Mouse (Mus musculus) embryonic facial prominence, embryonic 11.5 days (tissue): ENCODE measurements around the gene Dbi. TPM values are rescaled to one million over a fixed set of nuclear protein-coding genes. Genes with fewer than 3 reads are reported as not detected.
"Not testable (repeated sequence)": the region's sequence is repeated elsewhere in the genome, so short reads cannot be mapped to it uniquely, and the experiment has no call there.

Source experiments
- ATAC-seq: fragments of 200-750 bp; cut with Nextera tagmentation; replicated peaks from 2 replicates; pipeline ENCODE4 v1.8.0; 2017; ENCODE audit warnings: low read depth; ENCODE audit not compliant: insufficient number of reproducible peaks, low FRiP score, low TSS enrichment
- DNase-seq: peaks from one replicate; pipeline ENCODE4 v3.0.0-alpha.2; 2015; ENCODE audit warnings: low spot score
- H3K27ac ChIP-seq: fragments of 300-500 bp; sonication (generic); replicated peaks from 2 replicates; pipeline ENCODE4 v1.5.1; 2014; ENCODE audit warnings: mild to moderate bottlenecking, low read depth, low read length, control low read depth
- H3K27me3 ChIP-seq: fragments of 300-500 bp; sonication (generic); 2 replicates; pipeline ENCODE4 v1.6.1; 2014; ENCODE audit warnings: mild to moderate bottlenecking, low read length, moderate library complexity, mixed read lengths; ENCODE audit not compliant: control insufficient read depth, insufficient read depth
- H3K36me3 ChIP-seq: fragments of 300-500 bp; sonication (generic); replicated peaks from 2 replicates; pipeline ENCODE4 v1.6.1; 2014; ENCODE audit warnings: low read depth, mild to moderate bottlenecking, low read length, moderate library complexity, mixed read lengths; ENCODE audit not compliant: control insufficient read depth, insufficient read depth
- H3K4me1 ChIP-seq: fragments of 300-500 bp; sonication (generic); 2 replicates; pipeline ENCODE4 v1.6.1; 2014; ENCODE audit warnings: low read length, mixed read lengths; ENCODE audit not compliant: control insufficient read depth, insufficient read depth
- H3K4me2 ChIP-seq: fragments of 300-500 bp; sonication (generic); 2 replicates; pipeline ENCODE4 v1.6.1; 2014; ENCODE audit warnings: low read depth, mild to moderate bottlenecking, control low read depth, low read length, moderate library complexity
- H3K4me3 ChIP-seq: fragments of 300-500 bp; sonication (generic); 2 replicates; pipeline ENCODE4 v1.5.1; 2014; ENCODE audit warnings: low read depth, low read length, control low read depth
- H3K9ac ChIP-seq: fragments of 300-500 bp; sonication (generic); replicated peaks from 2 replicates; pipeline ENCODE4 v1.6.1; 2014; ENCODE audit warnings: mild to moderate bottlenecking, control low read depth, low read length
- H3K9me3 ChIP-seq: fragments of 300-500 bp; sonication (generic); replicated peaks from 2 replicates; pipeline ENCODE4 v1.6.1; 2016; ENCODE audit warnings: mild to moderate bottlenecking, low read length, inconsistent platforms, mixed read lengths; ENCODE audit not compliant: control insufficient read depth
- WGBS: fragments of 180-500 bp; shearing (Covaris S2); extraction: QIAGEN DNeasy Blood & Tissue Kit; methylation state at CpG from one replicate; pipeline ENCODE4 v1.1.7; 2014; 5-methylcytosine and 5-hydroxymethylcytosine counted together
- polyA plus RNA-seq: library from polyadenylated mRNA; unstranded; fragments of >200 nt; fragmentation: Nextera tagmentation; extraction: Ambion mirVana; gene quantifications from 2 replicates; pipeline ENCODE4 v1.2.1, GENCODE M21; 2014

Dbi gene
- polyA plus RNA-seq, 1 experiment from 2014 or later = 674 TPM

DNA sequence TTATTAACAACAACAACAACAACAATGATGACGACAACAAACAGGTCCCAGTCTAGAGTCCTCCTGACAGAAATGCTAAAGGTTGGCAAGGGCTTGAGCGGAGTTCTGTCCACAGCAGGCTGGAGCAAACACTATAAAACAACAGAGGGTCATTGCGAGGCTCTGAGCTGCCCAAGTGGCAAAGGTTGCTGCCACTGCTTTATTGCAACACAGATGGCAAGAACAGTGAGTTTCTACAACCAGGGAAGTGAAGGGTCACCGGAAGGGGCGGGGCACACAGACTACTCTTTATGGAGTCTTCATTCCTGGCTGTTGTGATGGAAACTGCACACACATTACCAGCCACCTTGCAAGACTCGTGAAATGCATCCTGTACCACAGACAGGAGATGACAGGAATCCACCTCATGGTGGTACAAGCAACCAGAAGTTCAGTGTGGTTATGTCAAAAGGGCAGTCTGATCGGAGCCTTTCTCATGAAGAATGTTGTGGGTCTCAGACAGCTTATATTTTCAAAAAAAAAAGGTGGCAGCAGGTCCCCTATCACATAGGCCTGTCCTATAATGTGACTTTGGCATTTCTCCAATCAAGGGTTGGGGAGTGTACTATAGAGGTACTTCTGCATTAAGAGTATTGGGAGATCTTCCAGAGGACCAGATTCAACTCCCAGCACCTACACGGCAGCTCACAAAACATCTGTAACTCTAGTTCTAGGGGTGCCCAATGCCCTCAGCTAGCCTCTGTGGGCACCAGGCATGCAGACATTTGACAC lies 20.2 kb downstream of the Dbi start:
- Histone ChIP-seq H3K9me3 (no peaks in the 10 kb centered on the region), H3K36me3 (no peaks in the 10 kb centered on the region), H3K4me1 (no peaks in the 10 kb centered on the region), H3K4me3 (no peak overlapping the region), H3K4me2 (no peak overlapping the region), H3K9ac (no peak overlapping the region), H3K27ac (no peak overlapping the region), H3K27me3 (no peaks in the 10 kb centered on the region)
- ATAC-seq (no peak), DNase-seq (no peak)
- WGBS = 78% methylated on average over 8 of the region's 8 CpGs

DNA sequence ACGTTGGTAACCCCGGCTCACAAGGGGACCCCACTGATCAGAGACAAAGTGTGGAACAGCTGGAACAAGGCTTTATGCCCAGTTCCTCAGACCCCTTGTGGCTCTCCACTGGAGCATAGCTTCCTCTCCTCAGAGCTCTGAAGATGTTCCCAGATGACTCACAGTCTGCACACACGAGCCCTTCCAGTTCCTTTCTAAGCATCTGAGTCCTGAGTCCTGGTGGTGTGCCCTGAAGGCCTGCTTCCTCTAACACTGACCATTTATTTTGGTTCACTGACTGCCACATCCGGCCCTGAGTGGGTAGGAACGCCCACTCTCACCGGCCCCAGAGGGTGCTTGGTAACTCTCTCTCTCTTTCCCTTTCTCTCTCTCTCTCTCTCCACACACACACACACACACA lies 21.4 kb downstream of the Dbi start:
- Histone ChIP-seq H3K27me3 (no peaks in the 10 kb centered on the region), H3K4me2 (no peak overlapping the region), H3K9ac (no peak overlapping the region), H3K4me3 (no peak overlapping the region), H3K4me1 (no peaks in the 10 kb centered on the region), H3K27ac (no peak overlapping the region), H3K36me3 (no peaks in the 10 kb centered on the region), H3K9me3 (no peaks in the 10 kb centered on the region)
- DNase-seq = no peak
- 43% methylated on average over 6 of the region's 6 CpGs for WGBS
- no peak for ATAC-seq

DNA sequence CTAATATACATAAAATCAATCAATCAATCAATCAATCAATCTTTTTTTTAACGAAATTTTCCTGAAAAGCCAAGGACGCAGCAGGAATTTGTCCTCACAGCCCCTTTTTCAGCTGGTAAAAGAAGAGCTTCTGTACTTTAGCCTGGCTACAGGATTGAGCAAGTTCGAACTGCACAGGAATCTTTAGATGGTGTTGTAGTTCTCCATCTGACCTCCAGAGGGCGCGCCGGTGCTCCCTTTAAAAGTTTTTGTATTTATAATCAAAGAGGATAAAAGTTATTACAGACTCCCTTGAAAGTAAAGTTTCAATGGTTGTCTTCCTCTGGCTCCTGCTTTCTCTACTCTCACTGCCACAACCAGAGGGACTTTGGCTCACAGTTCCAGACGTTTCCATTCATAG lies 22.6 kb downstream of the Dbi start:
- Histone ChIP-seq H3K36me3 (no peaks in the 10 kb centered on the region), H3K4me1 (no peaks in the 10 kb centered on the region), H3K4me3 (no peak overlapping the region), H3K27me3 (no peaks in the 10 kb centered on the region), H3K9ac (no peak overlapping the region), H3K4me2 (no peak overlapping the region), H3K27ac (no peak overlapping the region), H3K9me3 (no peaks in the 10 kb centered on the region)
- 18% methylated on average over 7 of the region's 7 CpGs for WGBS
- peak; percentile 74 for DNase-seq
- ATAC-seq = no peak

DNA sequence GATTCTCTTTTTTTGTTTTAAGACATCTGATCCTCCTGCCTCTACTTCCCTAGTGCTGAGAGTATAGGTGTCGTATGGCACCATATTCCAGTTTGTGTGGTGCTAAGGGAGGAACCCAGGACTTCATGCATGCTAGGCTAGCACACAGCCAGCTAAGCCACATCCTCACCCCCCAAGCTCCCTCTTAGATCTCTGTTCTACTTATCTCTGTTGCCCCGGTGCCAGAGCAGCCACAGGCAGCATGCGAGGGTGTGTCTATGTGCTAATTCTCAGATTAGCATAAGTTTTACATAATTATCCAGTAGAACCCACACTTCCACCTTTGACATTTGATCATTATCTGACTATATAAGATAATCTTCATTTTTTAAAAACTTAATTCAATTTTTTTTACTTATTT lies 26.0 kb downstream of the Dbi start:
- 75% methylated on average over 3 of the region's 3 CpGs for WGBS
- DNase-seq = no peak

DNA sequence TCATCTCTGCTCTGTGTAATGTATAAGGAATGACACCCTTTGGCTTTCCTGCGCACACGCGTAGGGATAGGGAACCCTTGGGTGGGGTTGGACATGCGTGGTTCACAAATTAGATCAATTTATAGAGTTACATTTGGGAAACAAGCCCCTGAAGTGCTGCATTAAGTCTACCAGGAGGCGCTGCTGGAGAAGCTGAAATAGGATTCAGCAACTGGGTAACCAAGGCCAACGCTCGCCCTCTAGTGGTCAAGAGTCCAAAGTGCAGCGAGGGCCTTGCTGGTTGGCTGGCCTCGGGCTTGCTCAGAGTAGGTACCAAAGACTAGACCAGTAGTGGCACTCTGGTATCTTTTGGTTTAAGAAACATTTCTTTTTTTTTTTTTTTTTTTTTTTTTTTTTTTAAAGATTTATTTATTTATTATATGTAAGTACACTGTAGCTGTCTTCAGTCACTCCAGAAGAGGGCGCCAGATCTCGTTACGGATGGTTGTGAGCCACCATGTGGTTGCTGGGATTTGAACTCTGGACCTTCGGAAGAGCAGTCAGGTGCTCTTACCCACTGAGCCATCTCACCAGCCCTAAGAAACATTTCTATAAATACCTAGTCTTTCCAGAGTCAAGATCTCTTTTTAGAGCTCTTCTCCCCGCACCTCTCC lies 27.3 kb downstream of the Dbi start:
- not testable (repeated sequence) for H3K9me3 ChIP-seq, H3K4me1 ChIP-seq, H3K27ac ChIP-seq, H3K9ac ChIP-seq, H3K4me2 ChIP-seq, H3K4me3 ChIP-seq, H3K36me3 ChIP-seq, H3K27me3 ChIP-seq
- ATAC-seq = peak; percentile 62
- 53% methylated on average over 11 of the region's 14 CpGs for WGBS
- peak; percentile 89 for DNase-seq

More for the DNA sequence above, 26.0 kb downstream of the Dbi start:
- Histone ChIP-seq H3K9me3 (no peaks in the 10 kb centered on the region), H3K27me3 (no peaks in the 10 kb centered on the region), H3K27ac (no peak overlapping the region), H3K36me3 (no peaks in the 10 kb centered on the region), H3K4me3 (no peak overlapping the region), H3K9ac (no peak overlapping the region), H3K4me1 (no peaks in the 10 kb centered on the region), H3K4me2 (no peak overlapping the region)
- ATAC-seq = no peak

DNA sequence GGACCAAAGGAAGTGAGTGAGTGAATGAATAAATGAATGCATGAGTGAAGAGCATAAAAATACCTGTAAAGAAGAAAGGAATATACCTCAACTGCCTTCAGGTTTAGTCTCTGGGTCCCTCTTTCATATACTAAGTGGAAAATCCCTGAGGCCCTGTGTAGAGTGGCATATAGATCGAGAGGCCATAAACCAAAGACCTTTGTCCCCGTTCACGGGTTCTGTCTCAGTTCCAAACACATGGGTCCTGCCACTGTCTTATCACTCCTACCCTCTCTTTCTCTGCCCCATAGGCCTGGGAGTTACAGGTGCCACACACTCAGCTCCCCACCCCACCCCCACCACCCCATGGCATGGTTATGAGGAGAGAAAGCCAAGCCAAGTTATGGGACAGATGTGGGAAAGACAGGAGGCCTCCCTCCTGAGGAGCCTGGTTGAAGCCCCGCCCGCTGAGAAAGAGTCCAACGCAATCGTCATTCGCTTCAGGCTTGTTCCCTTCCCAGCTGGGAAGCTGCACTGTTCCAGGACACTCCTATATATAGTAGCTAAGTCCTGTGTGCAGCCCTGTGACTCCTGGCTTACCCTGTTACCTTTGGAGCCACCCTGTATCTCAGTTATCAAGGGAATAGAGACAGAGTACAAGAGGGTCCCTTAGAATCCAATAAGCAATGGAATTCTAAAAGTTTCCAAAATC lies 29.9 kb downstream of the Dbi start:
- H3K9me3 ChIP-seq = no peaks in the 10 kb centered on the region

DNA sequence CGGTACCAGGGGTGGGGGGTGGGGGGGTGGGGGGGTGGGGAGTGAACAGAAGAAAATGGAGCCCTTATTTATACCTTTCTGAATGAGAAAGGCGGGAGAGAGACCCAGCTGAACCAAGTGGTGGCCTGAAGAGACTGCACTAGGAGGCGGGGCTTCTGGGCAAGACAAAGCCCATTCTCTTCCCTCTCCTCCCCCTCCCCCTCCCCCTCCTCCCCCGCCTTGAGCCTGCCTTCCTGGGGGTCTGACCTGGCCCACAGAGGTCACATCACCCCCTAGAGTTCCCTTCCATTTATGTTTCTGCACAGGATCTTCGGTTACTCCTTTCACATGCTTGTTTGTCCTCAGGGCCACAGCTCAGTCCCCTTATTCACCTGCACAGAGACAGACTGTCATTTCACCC lies 31.7 kb downstream of the Dbi start:
- H3K9ac ChIP-seq = no peak overlapping the region
- no peak for DNase-seq
- H3K9me3 ChIP-seq = no peaks in the 10 kb centered on the region
- H3K4me2 ChIP-seq = no peak overlapping the region
- no peaks in the 10 kb centered on the region for H3K4me1 ChIP-seq
- WGBS = 2% methylated on average over 5 of the region's 5 CpGs
- no peak overlapping the region for H3K27ac ChIP-seq
- H3K36me3 ChIP-seq = no peaks in the 10 kb centered on the region
- H3K27me3 ChIP-seq = no peaks in the 10 kb centered on the region
- no peak overlapping the region for H3K4me3 ChIP-seq
- no peak for ATAC-seq

More for the DNA sequence above, 29.9 kb downstream of the Dbi start:
- 80% methylated on average over 8 of the region's 8 CpGs for WGBS
- DNase-seq (no peak), ATAC-seq (no peak)
- H3K27me3 ChIP-seq = no peaks in the 10 kb centered on the region
- no peaks in the 10 kb centered on the region for H3K36me3 ChIP-seq
- no peak overlapping the region for H3K9ac ChIP-seq
- H3K4me3 ChIP-seq = no peak overlapping the region
- H3K27ac ChIP-seq = no peak overlapping the region
- no peak overlapping the region for H3K4me2 ChIP-seq
- H3K4me1 ChIP-seq = no peaks in the 10 kb centered on the region

DNA sequence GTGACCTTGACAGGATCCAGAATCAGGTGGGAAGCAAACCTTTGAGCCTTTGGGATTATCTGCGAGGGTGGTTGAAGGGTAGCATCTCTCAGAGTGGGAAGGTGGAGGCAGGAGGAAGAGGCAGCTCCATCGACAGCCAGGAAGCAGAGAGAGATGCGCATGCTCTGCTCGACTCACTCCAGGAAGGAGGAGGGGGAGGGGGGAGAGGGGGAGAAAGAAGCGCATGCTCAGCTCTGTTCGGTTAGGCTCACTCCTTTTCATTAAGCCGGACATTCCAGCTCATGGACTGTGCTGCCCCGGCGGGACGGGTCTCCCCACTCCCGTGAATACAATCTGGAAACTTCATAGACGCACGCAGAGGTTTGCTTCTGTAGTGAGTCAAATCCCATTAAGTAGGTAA lies 34.2 kb downstream of the Dbi start:
- no peaks in the 10 kb centered on the region for H3K36me3 ChIP-seq
- H3K27me3 ChIP-seq = no peaks in the 10 kb centered on the region
- H3K9me3 ChIP-seq = no peaks in the 10 kb centered on the region
- H3K4me2 ChIP-seq = no peak overlapping the region
- 80% methylated on average over 12 of the region's 13 CpGs for WGBS
- H3K9ac ChIP-seq = no peak overlapping the region
- DNase-seq = no peak
- no peak overlapping the region for H3K27ac ChIP-seq
- ATAC-seq = no peak
- no peak overlapping the region for H3K4me3 ChIP-seq
- no peaks in the 10 kb centered on the region for H3K4me1 ChIP-seq
